Mouse (Mus musculus) megakaryocyte, embryonic 14.5 days (primary cell): ENCODE results near the gene Rnf38.

Source experiments
- FLI1 ChIP-seq: IDR thresholded peaks from 2 replicates; pipeline ENCODE4 v1.6.1; 2012; ENCODE audit warnings: low read length, inconsistent platforms, mixed read lengths
- GATA1 ChIP-seq: IDR thresholded peaks from 3 replicates; pipeline ENCODE4 v1.6.1; 2012; ENCODE audit warnings: mixed read lengths, low read length, inconsistent platforms, borderline replicate concordance

- TF ChIP-seq FLI1 (no peak), GATA1 (no peak)
Observed at GRCm38 (mm10) chr4:44260244-44260643, 26.7 kb upstream of the Rnf38 start.
